Mouse (Mus musculus) left cerebral cortex, adult 8-10 months (tissue): ENCODE measurements around the gene Krtap1-5. TPM values are rescaled to one million over a fixed set of nuclear protein-coding genes. Genes with fewer than 3 reads are reported as not detected.
"Not testable (repeated sequence)": the region's sequence is repeated elsewhere in the genome, so short reads cannot be mapped to it uniquely, and the experiment has no call there.

Experiments
- DNase-seq, 2 experiments: peaks; one replicate each; pipeline ENCODE4 v3.0.0; 2022; ENCODE audit warnings: low spot score in 2 of 2
- total RNA-seq, 4 experiments: library from RNA; stranded (reverse); gene quantifications; 2 replicates each; pipeline ENCODE4 v1.2.4; 2022

Gene Krtap1-5
- not detected for total RNA-seq

GRCm38 (mm10) chr11:99580636-99581035 lies at the start of gene Krtap1-5:
Krtap1-5 (minus strand) TSS chr11:99581016.
- DNase-seq = no peak

- no peak for DNase-seq
Observed at GRCm38 (mm10) chr11:99628138-99628537, 47.3 kb upstream of the Krtap1-5 start, which contains the start of gene Krtap4-1. Krtap4-1 (minus strand) TSS chr11:99628238.

- DNase-seq = no peak
Observed at GRCm38 (mm10) chr11:99620335-99620734, 39.5 kb upstream of the Krtap1-5 start, which contains the start of gene Gm11562. Gm11562 (minus strand) TSS chr11:99620435.

DNA sequence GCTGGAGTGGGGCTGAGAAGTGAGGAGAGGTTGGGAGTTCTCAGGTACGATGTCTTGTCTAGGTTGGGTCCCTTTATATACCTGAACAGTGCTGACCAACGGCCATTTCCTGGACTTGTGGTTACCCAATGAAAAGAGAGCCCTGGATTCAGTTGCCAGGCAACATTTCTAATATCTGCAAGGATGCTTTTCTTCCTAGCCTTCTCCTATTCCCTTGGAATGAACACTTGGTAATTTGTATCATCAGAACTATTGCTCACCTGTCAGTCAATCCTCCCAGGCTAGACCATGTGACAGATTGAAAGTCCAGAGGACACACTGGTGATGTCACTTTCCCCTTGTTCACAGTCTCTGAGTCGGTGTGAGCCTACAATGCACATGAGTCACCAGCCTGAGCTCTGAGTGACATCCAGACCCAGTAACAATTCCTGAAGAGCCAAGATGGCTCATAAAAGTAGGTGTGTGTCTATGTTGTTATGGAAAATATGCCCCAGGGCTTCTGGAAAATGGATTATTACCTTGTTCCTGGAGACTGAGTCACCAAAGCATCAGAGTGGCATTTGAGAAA lies 34.1 kb upstream of the Krtap1-5 start, which contains the start of gene Krtap2-4:
Krtap2-4 (minus strand) TSS at position 51 of the 568 bp plus-strand sequence.
- no peak for DNase-seq

DNA sequence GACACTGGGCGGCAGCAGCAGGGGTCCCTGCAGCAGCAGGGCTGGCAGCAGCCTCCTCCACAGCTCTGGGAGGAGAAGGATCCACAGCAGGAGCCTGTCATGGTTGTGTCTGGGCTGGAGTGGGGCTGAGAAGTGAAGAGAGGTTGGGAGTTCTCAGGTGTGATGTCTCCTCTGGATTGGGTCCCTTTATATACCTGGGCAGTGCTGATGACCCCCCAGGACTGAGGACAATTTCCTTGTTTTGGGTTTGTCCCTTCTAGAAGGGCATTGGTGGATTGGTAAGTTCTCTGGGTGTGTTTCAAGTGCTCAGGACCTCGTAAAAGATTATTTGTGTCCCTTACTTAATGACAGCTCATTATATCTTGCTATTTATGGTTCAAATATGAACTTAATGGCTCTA lies 29.3 kb upstream of the Krtap1-5 start, which contains the start of gene Gm11937:
Gm11937 (minus strand) TSS at position 101 of the 400 bp plus-strand sequence.
- DNase-seq = not testable (repeated sequence)

- peak in 1 of 2 experiments; percentile 64 for DNase-seq
Observed at GRCm38 (mm10) chr11:99609126-99609525, 28.3 kb upstream of the Krtap1-5 start.

- not testable (repeated sequence) for DNase-seq
Observed at GRCm38 (mm10) chr11:99603208-99603607, 22.4 kb upstream of the Krtap1-5 start, which contains the start of gene Gm11938. Gm11938 (minus strand) TSS chr11:99603308.

GRCm38 (mm10) chr11:99597742-99598141 lies 16.9 kb upstream of the Krtap1-5 start, which contains the start of gene Krtap9-3:
Krtap9-3 (minus strand) TSS chr11:99598105.
- DNase-seq = not testable (repeated sequence)

- DNase-seq = no peak
Observed at GRCm38 (mm10) chr11:99590981-99591380, 10.2 kb upstream of the Krtap1-5 start, which contains the start of gene Krtap1-3. Krtap1-3 (minus strand) TSS chr11:99591339.

GRCm38 (mm10) chr11:99585096-99585495 lies 4.3 kb upstream of the Krtap1-5 start:
- no peak for DNase-seq

- DNase-seq = no peak
Observed at GRCm38 (mm10) chr11:99583245-99583704, 2.5 kb upstream of the Krtap1-5 start, which contains the start of gene Krtap1-4. Krtap1-4 (minus strand) TSS chr11:99583654.

- DNase-seq = peak in 1 of 2 experiments; percentile 15
Observed at GRCm38 (mm10) chr11:99581564-99581963, 748 bp upstream of the Krtap1-5 start.

GRCm38 (mm10) chr11:99581051-99581450 lies 235 bp upstream of the Krtap1-5 start:
- no peak for DNase-seq

DNA sequence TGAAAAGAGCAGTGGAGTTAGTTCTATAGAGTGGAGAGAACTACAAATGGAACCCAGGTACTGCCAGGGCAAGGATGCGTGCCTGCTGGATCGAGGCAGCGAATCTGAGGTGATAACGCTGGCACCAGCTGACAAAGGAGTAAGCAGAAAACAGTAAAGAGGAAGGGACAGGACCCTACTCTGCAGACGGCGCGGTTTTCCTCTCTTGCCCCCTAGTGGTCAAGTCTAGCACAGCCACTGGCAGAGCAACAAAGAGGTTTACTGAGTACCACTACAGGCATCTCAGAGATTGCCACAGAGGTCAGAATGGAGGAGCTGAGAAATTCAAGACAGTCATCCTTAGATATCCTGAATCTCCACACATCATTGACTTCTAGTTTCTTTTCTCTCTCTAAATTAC lies 6.7 kb downstream of the Krtap1-5 start:
- DNase-seq = peak in 1 of 2 experiments; percentile 37

GRCm38 (mm10) chr11:99573164-99573563 lies 7.7 kb downstream of the Krtap1-5 start:
- DNase-seq = no peak

GRCm38 (mm10) chr11:99566530-99566929 lies 14.3 kb downstream of the Krtap1-5 start, which contains the start of gene Krtap3-1:
Krtap3-1 (minus strand) TSS chr11:99566630.
- DNase-seq = no peak

GRCm38 (mm10) chr11:99562580-99562979 lies 18.2 kb downstream of the Krtap1-5 start:
- DNase-seq = no peak

DNA sequence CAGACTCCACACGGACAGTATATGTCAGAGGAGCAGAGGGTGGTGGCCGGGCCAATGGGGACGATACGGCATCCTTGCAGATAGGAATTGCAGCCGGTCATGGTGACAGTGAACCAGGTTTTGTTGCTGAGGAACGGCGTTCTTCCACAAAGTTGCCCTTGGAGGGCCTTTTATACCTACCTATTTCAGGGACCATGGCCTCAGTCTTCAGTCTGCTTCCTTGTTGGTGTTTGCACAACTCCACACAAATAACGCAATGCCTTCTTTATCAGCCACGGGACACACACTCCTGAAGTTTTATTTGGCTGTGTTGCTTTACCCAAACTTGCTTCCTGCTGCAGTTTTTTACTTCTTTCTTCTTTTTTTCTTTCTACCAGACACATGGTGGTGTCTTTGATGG lies 21.4 kb downstream of the Krtap1-5 start, which contains the start of gene Gm11939:
Gm11939 (minus strand) TSS at position 101 of the 400 bp plus-strand sequence.
- DNase-seq = no peak

DNA sequence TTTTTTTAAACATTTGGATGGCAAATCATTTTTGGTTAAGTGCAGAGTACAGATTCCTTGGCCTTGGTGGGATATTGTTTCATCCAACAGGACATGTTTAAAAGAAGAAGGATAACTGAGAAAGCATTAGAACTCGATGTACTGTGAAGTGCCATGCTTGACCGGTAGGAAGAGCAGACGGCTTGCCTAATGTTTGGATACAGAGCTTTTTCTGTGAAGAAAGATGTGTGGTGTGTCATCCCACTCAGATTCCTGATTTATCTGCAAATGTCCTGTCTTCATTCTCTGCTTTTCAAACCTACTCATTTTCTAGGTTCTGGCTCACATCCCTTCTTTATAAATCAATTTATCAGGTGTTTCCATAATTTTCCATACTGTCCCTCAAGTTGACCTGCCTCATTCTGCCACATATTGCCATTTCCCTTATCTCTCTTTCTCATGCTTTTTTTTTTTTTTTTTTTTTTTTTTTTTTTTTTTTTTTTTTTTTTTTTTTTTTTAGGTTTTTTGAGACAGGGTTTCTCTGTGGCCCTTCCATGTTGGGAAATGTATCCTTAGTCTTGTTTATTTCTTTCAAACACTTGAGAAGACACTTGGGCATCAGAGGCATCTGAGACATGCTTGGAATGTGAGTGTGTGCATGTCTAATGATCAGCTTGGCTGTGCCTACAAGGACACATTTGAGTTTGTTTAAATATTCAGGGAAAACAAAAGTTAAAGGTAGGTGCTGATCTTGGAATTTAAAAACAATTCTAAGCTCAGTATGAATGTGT lies 22.7 kb downstream of the Krtap1-5 start:
- DNase-seq = no peak

GRCm38 (mm10) chr11:99556753-99557152 lies 24.1 kb downstream of the Krtap1-5 start, which contains the start of gene Krtap3-2:
Krtap3-2 (minus strand) TSS chr11:99556853.
- no peak for DNase-seq

GRCm38 (mm10) chr11:99556195-99556594 lies 24.6 kb downstream of the Krtap1-5 start:
- DNase-seq = no peak

DNA sequence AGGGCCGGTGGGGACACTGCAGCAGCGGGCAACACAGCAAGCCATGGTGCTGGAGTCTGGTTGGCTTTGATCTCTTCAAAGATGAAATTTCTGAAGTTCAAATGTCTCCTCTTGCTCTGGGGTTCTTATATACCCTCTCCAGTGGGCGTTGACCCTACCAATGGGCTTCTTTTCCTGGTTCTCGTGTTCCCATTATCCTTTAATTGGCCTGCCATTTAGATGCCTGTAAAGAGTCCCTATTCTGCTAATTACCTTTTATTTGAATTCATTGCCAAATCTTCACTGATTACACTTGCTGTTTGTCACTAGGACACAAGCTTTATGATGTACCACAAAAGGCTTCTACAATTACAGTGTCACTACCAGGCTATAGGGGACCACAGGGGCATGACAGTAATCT lies 30.1 kb downstream of the Krtap1-5 start, which contains the start of gene Krtap3-3:
Krtap3-3 (minus strand) TSS at position 101 of the 400 bp plus-strand sequence.
- DNase-seq = no peak
